Mouse (Mus musculus) heart, postnatal 10 days (tissue): ENCODE data around the gene 4930415L06Rik. TPM values are rescaled to one million over a fixed set of nuclear protein-coding genes. Genes with fewer than 3 reads are reported as not detected.

ENCODE experiments used
- DNase-seq, 2 experiments: peaks; one replicate each; pipeline ENCODE4 v3.0.0; 2021
- intact Hi-C: fragments of 180-260 bp; cut with DNase I; formaldehyde crosslinking; loops from one replicate; pipeline ENCODE4 v1.15.1; 2025
- total RNA-seq, 2 experiments: library from RNA; stranded (reverse); gene quantifications; 2 replicates each; pipeline ENCODE4 v1.2.3; 2021

Gene 4930415L06Rik
- not detected for total RNA-seq

DNA sequence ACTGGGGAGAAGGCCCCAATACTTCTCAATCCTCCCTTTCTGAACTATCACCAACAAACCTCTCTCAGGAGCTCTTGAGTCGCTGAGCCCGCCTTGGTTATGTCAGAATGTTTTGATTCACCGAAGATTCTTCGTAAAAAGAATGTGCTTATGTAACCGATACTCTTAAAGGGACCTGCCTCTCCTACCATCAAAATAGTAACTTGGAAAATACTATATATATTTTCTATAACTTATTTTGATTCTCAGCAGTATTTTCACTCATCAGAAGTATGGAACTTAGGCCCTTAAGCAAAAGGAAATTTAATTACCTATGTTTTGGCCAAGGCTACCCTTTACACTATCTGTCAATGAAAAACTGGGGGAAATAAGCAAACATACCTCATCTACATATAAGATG lies at the start of gene 4930415L06Rik:
4930415L06Rik (minus strand) TSS at position 101 of the 400 bp plus-strand sequence.
- no peak for DNase-seq
- intact Hi-C loops: no loop called here

DNA sequence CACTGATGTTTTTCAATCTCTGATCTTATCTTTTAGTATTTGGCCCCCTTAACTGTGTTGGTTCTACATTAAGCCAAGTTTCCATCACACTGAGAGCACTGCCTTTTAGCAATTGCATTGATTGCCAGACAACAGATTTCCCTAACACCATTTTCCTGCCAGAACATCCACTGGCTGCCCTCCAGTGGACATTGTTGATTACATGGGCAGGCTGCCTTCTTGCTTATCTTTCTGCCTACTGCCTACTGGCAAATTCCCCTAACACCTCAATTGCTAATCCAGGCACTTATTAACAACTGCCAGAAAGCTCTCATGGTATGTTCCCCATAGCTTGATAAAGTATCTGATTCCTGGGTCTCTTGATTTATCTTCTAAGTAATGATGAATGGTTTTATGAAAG lies 46.0 kb upstream of the 4930415L06Rik start:
- DNase-seq: peak; percentile 45 to 58
- intact Hi-C loops: no loop called here

DNA sequence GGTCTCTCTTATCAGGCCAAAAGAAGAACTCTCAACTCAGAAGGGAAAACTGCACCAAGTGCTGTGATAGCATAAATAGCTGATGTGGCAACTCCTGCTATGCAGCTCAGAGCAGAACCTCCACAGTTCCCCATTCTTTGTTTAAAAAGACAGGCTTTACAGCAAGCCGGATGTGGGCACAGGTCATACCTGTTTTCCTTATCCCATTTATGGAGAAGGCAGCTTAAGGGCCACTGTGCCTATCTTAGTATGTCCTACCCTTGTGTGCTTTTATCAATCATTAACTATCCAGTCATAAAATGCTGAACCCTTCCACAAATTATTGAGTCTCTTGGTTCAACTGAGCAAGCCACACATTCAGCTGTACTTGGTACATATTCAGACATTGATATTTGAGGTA lies 27.8 kb downstream of the 4930415L06Rik start:
- DNase-seq: no peak
- intact Hi-C loops: no loop called here

Other genes starting within 250 kb of the 4930415L06Rik start
- not detected for gene 4932429P05Rik, start 180.6 kb downstream of the 4930415L06Rik start, total RNA-seq